Mouse (Mus musculus) neural tube, embryonic 11.5 days (tissue): ENCODE results near the gene Scamp2. TPM values are rescaled to one million over a fixed set of nuclear protein-coding genes. Genes with fewer than 3 reads are reported as not detected.

Experiments
- ATAC-seq: fragments of 200-750 bp; cut with Nextera tagmentation; 2 replicates; pipeline ENCODE4 v1.8.0; 2017; ENCODE audit warnings: moderate number of reproducible peaks, mild to moderate bottlenecking, moderate TSS enrichment, moderate library complexity; ENCODE audit not compliant: insufficient read depth, low FRiP score, low TSS enrichment
- DNase-seq: peaks from one replicate; pipeline ENCODE4 v3.0.0-alpha.2; 2015; ENCODE audit warnings: low spot score
- H3K27ac ChIP-seq: fragments of 300-500 bp; sonication (generic); 2 replicates; pipeline ENCODE4 v1.5.1; 2014; ENCODE audit warnings: low read depth, mild to moderate bottlenecking, low read length
- H3K27me3 ChIP-seq: fragments of 300-500 bp; sonication (generic); 2 replicates; pipeline ENCODE4 v1.6.1; 2014; ENCODE audit warnings: mild to moderate bottlenecking, low read length, mixed read lengths; ENCODE audit not compliant: control insufficient read depth, insufficient read depth
- H3K36me3 ChIP-seq: fragments of 300-500 bp; sonication (generic); 2 replicates; pipeline ENCODE4 v1.6.1; 2014; ENCODE audit warnings: mild to moderate bottlenecking, low read length, moderate library complexity, mixed read lengths; ENCODE audit not compliant: control insufficient read depth, insufficient read depth
- H3K4me1 ChIP-seq: fragments of 300-500 bp; sonication (generic); 2 replicates; pipeline ENCODE4 v1.6.1; 2014; ENCODE audit warnings: low read length, mixed read lengths; ENCODE audit not compliant: control insufficient read depth, insufficient read depth
- H3K4me2 ChIP-seq: fragments of 300-500 bp; sonication (generic); 2 replicates; pipeline ENCODE4 v1.6.1; 2014; ENCODE audit warnings: low read depth, mild to moderate bottlenecking, moderate library complexity
- H3K4me3 ChIP-seq: fragments of 300-500 bp; sonication (generic); 2 replicates; pipeline ENCODE4 v1.5.1; 2014; ENCODE audit warnings: low read depth, low read length
- H3K9ac ChIP-seq: fragments of 300-500 bp; sonication (generic); 2 replicates; pipeline ENCODE4 v1.6.1; 2014; ENCODE audit warnings: mild to moderate bottlenecking, low read length
- H3K9me3 ChIP-seq: fragments of 300-500 bp; sonication (generic); 2 replicates; pipeline ENCODE4 v1.6.1; 2016; ENCODE audit warnings: low read length; ENCODE audit not compliant: control insufficient read depth
- WGBS: fragments of 180-500 bp; shearing (Covaris S2); extraction: QIAGEN DNeasy Blood & Tissue Kit; methylation state at CpG from one replicate; pipeline ENCODE4 v1.1.7; 2014; 5-methylcytosine and 5-hydroxymethylcytosine counted together
- polyA plus RNA-seq: library from polyadenylated mRNA; unstranded; fragments of >200 nt; fragmentation: Nextera tagmentation; extraction: Ambion mirVana; gene quantifications from 2 replicates; pipeline ENCODE4 v1.2.1, GENCODE M21; 2014

Scamp2 gene
- polyA plus RNA-seq, 1 experiment from 2014 or later: 59.6 TPM

DNA sequence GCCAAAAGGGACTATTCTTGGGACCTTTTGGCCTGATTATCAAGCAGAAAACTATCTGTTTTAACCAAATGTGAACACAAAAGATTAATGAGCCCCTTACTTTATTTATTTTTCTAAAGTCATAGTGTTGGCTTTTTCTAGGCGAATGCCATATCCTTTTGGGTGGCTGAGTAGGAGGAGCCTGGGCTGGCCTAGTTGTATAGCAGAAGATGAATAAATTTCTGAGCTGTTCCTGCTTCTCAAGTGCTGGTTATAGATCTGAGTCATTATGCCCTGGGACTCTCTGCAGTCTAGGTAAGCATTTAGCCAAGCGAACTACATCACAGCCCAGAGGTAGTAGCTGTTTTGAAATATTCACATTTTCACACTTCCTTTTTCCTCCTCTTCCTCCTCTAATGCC is 35.2 kb upstream of the Scamp2 start:
- Histone ChIP-seq H3K4me2 (no peak overlapping the region), H3K27me3 (no peaks in the 10 kb centered on the region), H3K9me3 (no peaks in the 10 kb centered on the region), H3K27ac (no peak overlapping the region), H3K4me3 (no peak overlapping the region), H3K9ac (no peak overlapping the region), H3K36me3 (no peaks in the 10 kb centered on the region), H3K4me1 (peaks cover 7% of the 10 kb centered on the region)
- 89% methylated on average over 2 of the region's 2 CpGs for WGBS
- DNase-seq: no peak
- no peak for ATAC-seq

DNA sequence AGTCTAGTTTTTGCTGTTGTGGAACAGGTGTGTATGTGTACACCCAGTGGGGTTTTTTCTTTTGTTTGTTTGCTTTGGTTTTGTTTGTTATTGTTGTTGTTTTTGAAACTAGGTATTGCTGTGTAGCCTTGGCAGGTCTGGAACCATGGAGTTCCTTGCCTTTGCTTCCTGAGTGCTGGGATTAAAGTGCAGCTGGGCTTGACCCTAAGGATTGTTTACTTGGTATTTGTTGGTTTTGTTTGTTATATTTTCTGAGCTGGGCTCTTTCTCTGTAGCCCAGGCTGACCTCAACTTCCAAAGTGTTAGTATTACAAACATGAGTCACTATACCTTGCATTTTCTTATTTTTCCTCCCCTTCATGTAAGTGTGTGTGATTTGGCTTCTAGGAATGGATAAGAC is 34.3 kb upstream of the Scamp2 start:
- no peaks in the 10 kb centered on the region for H3K27me3 ChIP-seq
- peaks cover 7% of the 10 kb centered on the region for H3K4me1 ChIP-seq
- H3K36me3 ChIP-seq: no peaks in the 10 kb centered on the region
- H3K27ac ChIP-seq: no peak overlapping the region
- DNase-seq: no peak
- no peak overlapping the region for H3K4me2 ChIP-seq
- no peak for ATAC-seq
- H3K9ac ChIP-seq: no peak overlapping the region
- H3K4me3 ChIP-seq: no peak overlapping the region
- no peaks in the 10 kb centered on the region for H3K9me3 ChIP-seq

DNA sequence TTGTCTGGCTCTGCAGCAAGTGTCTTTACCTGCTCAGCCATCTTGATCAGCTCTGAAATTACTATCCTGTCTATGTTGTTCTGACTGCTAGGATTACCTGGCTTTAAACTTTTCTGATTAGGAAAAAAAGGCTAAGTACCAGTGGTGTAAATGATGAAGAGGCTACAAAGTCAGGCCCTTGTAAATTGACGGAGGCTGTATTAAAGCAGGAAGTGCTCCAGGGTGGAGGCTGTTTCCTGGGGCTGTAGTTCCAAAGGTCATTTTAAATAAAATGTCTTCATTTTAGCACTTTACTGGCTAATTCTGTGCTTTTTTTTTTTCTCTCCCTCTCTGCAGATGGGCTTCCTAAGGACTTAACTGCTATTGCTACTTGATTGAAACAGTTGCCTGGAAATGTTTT is 28.8 kb upstream of the Scamp2 start:
- no peak for DNase-seq
- Histone ChIP-seq H3K4me3 (no peak overlapping the region), H3K27ac (no peak overlapping the region), H3K27me3 (no peaks in the 10 kb centered on the region), H3K4me2 (no peak overlapping the region), H3K9me3 (no peaks in the 10 kb centered on the region), H3K4me1 (no peaks in the 10 kb centered on the region), H3K9ac (no peak overlapping the region), H3K36me3 (peaks cover 3% of the 10 kb centered on the region; the same call in 1 of the 2 replicates)
- no peak for ATAC-seq
- WGBS: 80% methylated on average over 1 of the region's 1 CpGs

DNA sequence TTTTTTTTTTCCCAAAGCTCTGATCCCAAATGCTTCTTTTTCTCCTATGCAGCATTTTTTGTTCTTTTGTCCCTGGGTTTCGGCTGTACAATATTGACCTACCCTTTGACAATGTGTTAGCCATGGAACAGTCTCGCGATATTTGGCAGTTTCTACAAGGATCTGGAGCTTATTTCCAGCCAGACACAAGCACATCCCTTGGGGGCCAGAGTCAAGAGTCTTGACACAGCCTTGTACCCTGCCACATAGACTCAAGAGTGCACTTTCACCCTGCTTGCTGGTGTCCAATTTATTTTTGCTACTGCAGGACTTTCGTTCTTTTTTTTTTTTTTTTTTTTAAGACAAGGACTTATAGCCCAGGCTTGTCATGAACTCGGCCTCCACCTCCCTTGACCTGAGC is 24.4 kb upstream of the Scamp2 start:
- Histone ChIP-seq H3K9me3 (no peaks in the 10 kb centered on the region), H3K4me1 (peaks cover 9% of the 10 kb centered on the region), H3K27ac (no peak overlapping the region), H3K4me3 (no peak overlapping the region), H3K9ac (no peak overlapping the region), H3K27me3 (no peaks in the 10 kb centered on the region), H3K4me2 (no peak overlapping the region), H3K36me3 (peaks cover 3% of the 10 kb centered on the region; the same call in 1 of the 2 replicates)
- 90% methylated on average over 5 of the region's 5 CpGs for WGBS
- ATAC-seq: no peak
- DNase-seq: no peak

DNA sequence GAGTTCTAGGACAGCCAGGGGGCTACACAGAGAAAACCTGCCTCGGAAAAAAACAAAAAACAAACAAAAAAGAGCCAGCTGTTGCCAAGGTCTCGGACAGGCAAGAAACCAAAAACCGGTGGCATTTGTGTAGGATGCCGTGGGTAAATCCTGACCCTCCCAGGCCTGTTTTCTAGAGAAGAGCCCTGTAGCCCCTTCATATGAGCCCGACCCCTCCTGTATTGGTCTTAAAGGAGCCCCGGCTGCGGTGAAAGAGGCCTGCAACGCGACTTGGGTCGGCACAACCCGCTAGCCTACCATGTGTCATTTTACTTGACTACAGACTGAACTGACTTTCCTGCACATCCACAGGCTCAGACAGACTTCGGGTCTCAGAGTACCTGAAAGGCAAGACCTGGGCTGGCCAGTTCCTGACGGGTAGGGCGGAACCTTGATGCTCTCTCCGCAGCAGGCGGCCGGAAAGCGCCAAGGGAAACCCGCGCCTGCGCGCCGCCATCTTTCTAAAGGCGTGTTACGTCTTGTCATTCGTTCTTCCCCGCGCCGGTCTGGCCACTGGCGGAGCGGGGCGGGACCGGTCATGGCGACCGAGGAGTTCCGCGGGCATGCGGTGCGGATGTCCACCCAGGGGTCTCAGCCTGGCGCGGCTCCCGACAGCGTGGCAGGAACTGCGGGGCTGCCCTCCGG is 23.6 kb upstream of the Scamp2 start, which contains the start of gene Fam219b:
TSS of gene Fam219b (plus strand) at position 485 of the 684 bp plus-strand sequence.
- Histone ChIP-seq H3K9me3 (no peaks in the 10 kb centered on the region), H3K27ac (peak within 1 kb of the TSS; percentile 63), H3K36me3 (peaks cover 3% of the 10 kb centered on the region; the same call in 1 of the 2 replicates), H3K27me3 (no peaks in the 10 kb centered on the region), H3K4me2 (peak within 1 kb of the TSS; percentile 86), H3K4me1 (peaks cover 9% of the 10 kb centered on the region), H3K4me3 (peak within 1 kb of the TSS; percentile 81), H3K9ac (peak within 1 kb of the TSS; percentile 83)
- ATAC-seq: peak; percentile 86
- peak; percentile 90 for DNase-seq
- 2% methylated on average over 45 of the region's 45 CpGs for WGBS

DNA sequence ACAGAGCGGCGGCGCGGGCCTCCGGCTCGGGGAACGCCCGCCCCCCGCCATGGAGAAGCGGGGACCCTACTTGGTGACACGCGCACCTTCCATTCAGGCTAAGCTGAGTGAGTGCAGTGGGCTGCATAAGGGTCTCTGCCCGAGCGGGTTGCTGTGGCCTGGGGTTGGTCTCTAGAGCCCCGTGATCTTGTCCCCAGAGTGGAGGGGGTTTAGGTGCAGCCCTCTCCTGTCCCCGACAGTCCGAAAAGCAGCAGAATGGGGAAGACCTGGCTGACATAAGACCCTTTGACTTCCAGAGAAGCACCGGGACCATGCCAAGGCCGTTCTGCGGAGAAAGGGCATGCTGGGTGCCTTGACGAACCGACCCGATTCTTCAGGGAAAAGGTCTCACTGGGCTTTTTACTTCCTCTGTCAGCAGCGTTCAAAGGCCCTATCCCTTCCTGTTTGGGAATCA is 23.0 kb upstream of the Scamp2 start:
- peaks cover 9% of the 10 kb centered on the region for H3K4me1 ChIP-seq
- WGBS: 0% methylated on average over 24 of the region's 24 CpGs
- peaks cover under 1% of the 10 kb centered on the region; the same call in 1 of the 2 replicates for H3K36me3 ChIP-seq

DNA sequence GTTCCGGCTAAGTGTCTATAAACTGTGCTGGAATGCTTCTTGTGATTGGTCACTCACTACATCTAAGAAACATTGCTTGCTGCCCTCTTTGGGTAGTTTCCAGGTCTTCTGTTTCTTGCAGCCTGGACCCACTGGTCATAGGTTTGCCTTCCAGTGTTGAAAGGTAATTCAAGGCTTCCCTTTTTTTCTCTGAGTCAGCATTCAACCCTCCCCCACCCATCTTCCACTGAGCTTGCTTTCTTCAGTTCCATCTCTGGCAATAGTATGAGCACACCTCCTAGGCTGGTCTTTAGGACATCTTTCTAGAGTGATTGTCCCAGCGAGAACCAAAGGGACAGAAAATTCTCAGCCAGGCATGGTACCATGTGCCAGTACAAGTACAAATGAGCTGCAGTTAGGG is 21.2 kb upstream of the Scamp2 start:
- Histone ChIP-seq H3K9me3 (no peaks in the 10 kb centered on the region), H3K27ac (no peak overlapping the region), H3K9ac (no peak overlapping the region), H3K4me2 (no peak overlapping the region), H3K4me3 (no peak overlapping the region), H3K27me3 (no peaks in the 10 kb centered on the region), H3K36me3 (0 out of 2 replicates have a peak, but pooled peaks cover 3% of the 10 kb centered on the region), H3K4me1 (peaks cover 9% of the 10 kb centered on the region)
- no peak for ATAC-seq
- DNase-seq: no peak
- 92% methylated on average over 2 of the region's 2 CpGs for WGBS

More for the DNA sequence above, 23.0 kb upstream of the Scamp2 start:
- H3K27ac ChIP-seq: peak overlapping the region; percentile 63
- peak overlapping the region; percentile 86 for H3K4me2 ChIP-seq
- DNase-seq: no peak
- H3K9ac ChIP-seq: peak overlapping the region; percentile 83
- peak overlapping the region; percentile 81 for H3K4me3 ChIP-seq
- no peaks in the 10 kb centered on the region for H3K27me3 ChIP-seq
- H3K9me3 ChIP-seq: no peaks in the 10 kb centered on the region
- peak; percentile 76 for ATAC-seq

DNA sequence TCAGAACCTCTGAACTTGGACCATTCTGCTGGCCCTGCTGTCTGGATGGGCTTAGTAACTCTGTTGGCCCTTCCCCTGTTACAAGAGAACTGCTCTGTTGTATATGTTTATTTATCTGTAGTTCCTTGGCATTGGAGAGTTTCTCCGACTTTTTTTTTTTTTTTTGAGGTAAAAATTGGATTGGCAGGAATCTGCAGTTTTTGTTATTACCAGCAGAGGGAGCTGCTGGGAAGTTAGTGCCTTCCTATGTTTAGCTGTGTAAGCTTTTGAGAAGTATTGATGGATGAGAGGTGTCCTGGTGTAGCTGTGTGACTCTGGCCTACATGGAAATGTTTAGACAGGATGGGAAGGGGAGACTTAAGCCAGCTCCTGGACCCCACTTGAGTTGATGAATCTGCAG is 19.4 kb upstream of the Scamp2 start:
- 26% methylated on average over 1 of the region's 1 CpGs for WGBS
- no peak overlapping the region for H3K9ac ChIP-seq
- no peak overlapping the region for H3K4me2 ChIP-seq
- peaks cover 9% of the 10 kb centered on the region for H3K4me1 ChIP-seq
- ATAC-seq (no peak), DNase-seq (peak; percentile 46)
- no peaks in the 10 kb centered on the region for H3K9me3 ChIP-seq
- no peaks in the 10 kb centered on the region for H3K27me3 ChIP-seq
- H3K4me3 ChIP-seq: no peak overlapping the region
- 0 out of 2 replicates have a peak, but pooled peaks cover 3% of the 10 kb centered on the region for H3K36me3 ChIP-seq
- H3K27ac ChIP-seq: no peak overlapping the region

DNA sequence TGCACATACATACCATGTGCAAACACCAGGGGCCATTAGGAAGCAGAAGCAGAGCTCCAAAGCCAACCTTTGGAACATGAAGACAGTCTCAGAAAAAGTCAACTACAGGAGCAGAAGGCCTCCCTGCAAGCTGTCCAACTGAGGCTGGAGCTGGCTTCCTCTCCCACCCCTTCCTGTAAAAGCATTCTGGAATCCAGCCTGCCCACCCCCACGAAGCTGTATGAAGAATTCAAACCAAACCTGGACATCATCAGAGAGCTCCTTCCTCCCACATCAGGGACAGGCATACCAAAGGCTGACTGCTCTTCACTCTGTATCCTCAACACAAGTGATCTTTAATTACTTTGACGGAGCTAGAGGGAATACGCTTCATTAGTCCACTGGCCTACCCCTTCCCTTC is 16.8 kb upstream of the Scamp2 start:
- H3K4me1 ChIP-seq: no peaks in the 10 kb centered on the region; the same call in 1 of the 2 replicates
- ATAC-seq: no peak

More for the DNA sequence above, 16.8 kb upstream of the Scamp2 start:
- DNase-seq: no peak
- Histone ChIP-seq H3K36me3 (peaks cover 9% of the 10 kb centered on the region; the same call in 1 of the 2 replicates), H3K9me3 (no peaks in the 10 kb centered on the region), H3K4me2 (no peak overlapping the region), H3K27ac (no peak overlapping the region), H3K9ac (no peak overlapping the region), H3K4me3 (no peak overlapping the region), H3K27me3 (no peaks in the 10 kb centered on the region)
- 80% methylated on average over 3 of the region's 3 CpGs for WGBS
